Mouse (Mus musculus): Measurements from ENCODE around the gene Trim58.

Gene Trim58

DNA sequence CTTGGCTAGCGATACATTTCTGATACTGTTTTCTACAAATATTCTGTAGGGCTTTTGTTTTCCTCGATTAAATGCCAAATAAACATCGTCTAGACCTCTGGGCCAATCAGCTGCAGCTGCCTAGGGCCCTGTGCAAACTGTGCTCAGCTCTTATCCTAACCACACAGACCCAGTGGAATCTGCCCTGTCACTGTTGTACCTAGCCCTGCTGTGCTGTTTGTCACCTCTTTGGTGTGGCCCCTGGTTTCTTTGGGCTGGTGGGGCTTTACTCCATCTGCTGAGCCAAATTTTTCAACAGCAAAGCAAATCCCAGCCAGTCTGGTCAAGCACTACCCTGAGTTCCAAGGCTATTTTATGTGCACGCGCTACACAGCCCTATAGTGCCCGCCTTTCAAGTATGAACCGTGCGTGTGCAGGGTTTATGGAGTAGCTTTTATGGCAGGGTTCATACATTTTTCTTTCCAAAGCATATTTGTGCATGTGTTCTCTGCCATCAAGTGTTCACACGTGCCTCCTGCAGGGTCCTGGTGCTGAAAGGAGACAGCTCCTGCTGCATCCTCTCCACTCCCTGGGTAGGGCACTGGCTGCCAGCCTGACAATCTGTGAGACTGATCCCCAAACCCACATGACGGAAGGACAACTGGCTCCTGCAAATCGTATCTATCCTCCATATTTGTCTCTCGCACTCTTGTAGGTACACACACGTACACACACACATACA is 1.5 kb downstream of the Trim58 start:
- no peak for DNase-seq (ENCODE audit: extremely low read depth, low read depth, low spot score)

DNA sequence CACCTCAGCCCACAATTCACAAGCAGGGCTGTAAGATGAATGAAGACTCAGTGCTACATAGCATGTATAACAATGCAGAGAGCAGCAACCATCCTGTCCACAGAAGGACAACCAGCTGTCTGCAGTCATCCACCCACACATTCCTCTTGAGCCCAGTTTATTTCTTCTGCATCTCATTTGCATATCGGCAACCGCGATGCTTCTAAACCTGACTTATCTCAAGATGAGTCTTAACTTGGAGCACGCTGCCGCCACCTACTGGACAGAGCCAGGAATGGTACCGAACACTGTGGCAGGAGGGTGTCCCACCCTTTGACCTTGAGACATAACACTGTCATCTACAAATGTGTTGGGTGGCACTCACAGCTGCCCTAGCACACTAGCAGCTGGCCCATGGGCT is 3.1 kb downstream of the Trim58 start:
- DNase-seq (ENCODE audit: extremely low read depth, low read depth, low spot score) = no peak

DNA sequence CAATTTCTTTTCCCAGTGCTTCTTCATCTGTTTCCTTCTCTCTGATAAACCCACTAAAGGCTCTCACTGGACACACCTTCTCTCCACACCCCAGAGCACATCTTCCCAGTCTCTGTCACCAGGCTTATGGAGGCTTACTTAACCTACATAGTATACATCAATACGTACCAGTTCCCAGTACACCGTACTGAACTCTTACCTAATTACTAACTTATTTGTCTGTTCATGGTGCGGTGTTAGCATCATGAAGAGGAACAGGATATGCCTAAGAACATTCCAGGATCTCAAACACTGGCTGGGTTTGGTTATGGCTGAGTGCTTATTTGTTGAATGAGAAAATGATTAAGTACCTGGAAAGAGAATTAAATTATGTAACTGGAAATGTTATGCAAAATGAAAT is 14.9 kb downstream of the Trim58 start:
- no peak for DNase-seq (ENCODE audit: extremely low read depth, low read depth, low spot score)

DNA sequence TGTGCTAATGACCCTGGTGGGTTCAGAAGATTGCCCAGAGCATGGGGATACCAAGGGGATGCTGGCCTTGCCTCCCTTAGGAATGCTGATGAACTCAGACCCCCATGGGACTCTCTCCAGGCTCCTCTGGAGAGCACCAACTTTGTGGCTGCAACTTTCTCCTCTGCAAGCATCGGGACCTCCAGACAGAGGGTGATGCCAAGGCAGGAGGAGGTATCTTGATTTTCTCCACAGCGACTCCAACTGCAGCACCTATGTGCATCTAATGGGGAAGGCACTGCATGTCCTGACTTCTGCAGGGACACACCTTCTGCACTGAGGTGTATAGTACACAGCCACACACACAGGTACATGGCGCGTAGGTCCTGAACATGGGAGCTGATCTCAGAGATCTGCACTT is 18.3 kb downstream of the Trim58 start, which contains the start of gene Olfr322:
TSS of gene Olfr322 (plus strand) at position 187 of the 400 bp plus-strand sequence.
- DNase-seq (ENCODE audit: extremely low read depth, low read depth, low spot score) = no peak

DNA sequence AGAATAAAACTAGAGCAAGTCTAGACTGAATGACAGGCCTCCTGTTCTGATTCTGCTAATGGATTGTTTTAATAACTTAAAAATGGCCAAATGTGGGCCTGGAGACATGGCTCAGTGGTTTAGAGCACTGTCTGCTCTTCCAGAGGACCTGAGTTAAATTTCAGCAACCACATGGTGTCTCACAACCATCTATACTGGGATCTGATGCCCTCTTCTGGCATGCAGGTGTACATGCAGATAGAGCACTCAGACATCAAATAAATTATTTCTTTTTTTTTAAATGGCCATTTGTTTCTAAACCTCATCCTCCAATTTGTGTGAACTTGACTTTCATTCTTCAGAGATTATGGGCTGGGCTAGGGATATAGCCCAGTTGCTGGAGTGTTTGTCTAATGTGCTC is 29.0 kb downstream of the Trim58 start:
- no peak for DNase-seq (ENCODE audit: extremely low read depth, low read depth, low spot score)

DNA sequence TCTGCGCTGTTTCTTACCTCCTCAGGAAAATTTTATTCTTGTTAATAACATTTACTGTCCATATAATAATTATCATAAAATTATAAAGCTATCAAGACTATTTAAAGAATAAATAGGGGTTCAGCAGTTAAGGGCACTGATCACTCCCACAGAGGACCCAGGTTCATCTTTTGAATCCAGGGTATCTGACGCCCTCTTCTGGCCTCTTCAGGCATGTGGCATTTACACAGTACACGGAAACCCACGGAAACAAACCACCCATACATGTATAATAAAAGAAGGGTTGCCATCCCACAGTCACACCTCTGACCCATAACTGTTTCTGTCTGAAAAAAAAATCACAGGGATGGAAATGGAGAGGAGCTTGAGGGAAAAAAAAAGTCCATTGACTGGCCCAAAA is 31.6 kb downstream of the Trim58 start:
- no peak for DNase-seq (ENCODE audit: extremely low read depth, low read depth, low spot score)

DNA sequence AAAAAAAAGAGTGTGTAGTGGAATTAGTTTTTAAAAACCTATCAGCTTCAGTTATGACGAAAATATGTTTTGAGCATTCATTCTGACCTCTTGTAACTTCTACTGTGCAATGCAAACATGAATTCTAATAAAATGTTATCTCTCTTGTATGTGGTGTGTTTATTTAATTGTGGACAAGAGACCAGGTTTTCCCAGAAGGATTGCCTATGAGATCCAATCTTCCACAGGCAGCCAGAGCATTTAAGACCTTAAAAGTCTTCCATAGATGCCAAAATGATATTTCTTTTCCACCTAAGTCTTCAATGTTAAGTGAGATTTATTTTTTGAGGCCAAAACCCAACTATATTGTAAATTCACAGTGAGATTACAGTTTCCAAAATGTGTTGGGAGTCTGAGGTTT is 40.5 kb downstream of the Trim58 start, which contains the start of gene Olfr320:
TSS of gene Olfr320 (plus strand) at position 301 of the 400 bp plus-strand sequence.
- DNase-seq (ENCODE audit: extremely low read depth, low read depth, low spot score) = no peak

DNA sequence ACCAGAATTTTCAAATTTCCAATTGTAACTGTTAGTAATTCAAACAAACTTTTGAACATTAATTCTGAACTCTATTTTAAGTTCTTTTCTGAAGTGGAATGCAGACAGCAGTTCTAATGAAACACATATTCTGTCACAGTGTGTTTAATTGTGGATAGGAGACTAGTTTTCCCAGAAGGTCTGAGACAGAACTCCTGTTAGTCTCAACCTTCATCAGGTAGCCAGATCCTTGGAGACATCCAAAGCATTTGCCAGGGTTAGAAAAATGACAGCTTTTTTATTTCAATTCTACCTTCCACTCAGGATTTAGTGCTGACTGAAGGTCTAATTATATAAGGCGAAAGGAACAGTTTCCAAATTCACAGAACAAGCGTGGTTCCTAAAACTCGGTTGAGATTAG is 58.6 kb downstream of the Trim58 start, which contains the start of gene Olfr319:
TSS of gene Olfr319 (plus strand) at position 301 of the 400 bp plus-strand sequence.
- no peak for DNase-seq (ENCODE audit: extremely low read depth, low read depth, low spot score)
